ENCODE assay signal across 10 mouse cellular contexts in the genomic region with DNA sequence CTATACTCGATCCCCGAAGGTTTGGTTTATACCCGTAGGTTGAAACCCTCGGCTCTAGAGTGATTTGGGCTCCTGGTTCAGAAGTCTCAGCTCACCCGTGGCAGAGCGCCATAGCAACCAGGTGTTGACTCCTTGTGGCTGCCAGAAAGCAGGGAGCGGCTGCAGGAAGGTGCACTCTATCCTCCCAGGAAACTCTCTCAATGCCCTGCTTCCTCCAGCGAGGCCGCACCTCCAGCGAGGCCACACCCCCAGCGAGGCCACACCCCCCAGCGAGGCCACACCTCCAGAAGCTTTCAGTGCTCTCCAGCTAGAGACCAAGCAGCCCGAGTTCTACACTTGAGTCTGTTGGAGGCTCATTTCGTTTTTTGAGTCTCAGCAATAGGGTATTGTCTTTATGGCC. TPM values are rescaled to one million over a fixed set of nuclear protein-coding genes. Genes with fewer than 3 reads are reported as not detected.
DNase-seq lines count a peak whose midpoint lies in the region; ATAC-seq and TF ChIP-seq lines count a peak whose summit lies in the region.
"Had no signal": no experiment of that assay in that cellular context is flagged by ENCODE, and none has a peak within 500 bp of the region (broad histone marks: within the 10 kb centered on the region; RNA-seq: fewer than 3 reads in every experiment).

No protein-coding gene starts in this region.

- no peaks in the 10 kb centered on the region for H3K27me3 ChIP-seq in liver, adult 2 months (ENCODE audit: control insufficient read depth, insufficient read depth, low read length)
- peaks cover 65% of the 10 kb centered on the region for H3K27me3 ChIP-seq in hindbrain, embryonic 13.5 days
- H3K27me3 ChIP-seq: Patski had no signal

- ATAC-seq in granulocyte monocyte progenitor cell, adult 5-6 weeks (replicated peaks; ENCODE audit: poor library complexity, severe bottlenecking), result peak; percentile 60
- no peak for ATAC-seq in hindbrain, embryonic 13.5 days (ENCODE audit: low FRiP score)
- ATAC-seq: Patski had no signal

- H3K4me3 ChIP-seq in liver, adult 2 months (ENCODE audit: insufficient read depth, low read depth, low read length), result no peak overlapping the region
- no peak overlapping the region for H3K4me3 ChIP-seq in hindbrain, embryonic 13.5 days
- H3K4me3 ChIP-seq: heart, embryonic 13.5 days had no signal

- peaks cover under 1% of the 10 kb centered on the region; the same call in 1 of the 2 replicates for H3K36me3 ChIP-seq in liver, adult 2 months (ENCODE audit: control insufficient read depth, insufficient read depth, low read length)
- 0 out of 2 replicates have a peak, but pooled peaks cover 2% of the 10 kb centered on the region for H3K36me3 ChIP-seq in hindbrain, embryonic 13.5 days

- 42% methylated on average over 14 of the region's 14 CpGs for WGBS in liver, adult 2 months
- WGBS in hindbrain, embryonic 13.5 days, result 53% methylated on average over 14 of the region's 14 CpGs

- H3K4me2 ChIP-seq in hindbrain, embryonic 13.5 days, result no peak overlapping the region
- H3K4me2 ChIP-seq: heart, embryonic 13.5 days had no signal

- TF ChIP-seq POLR2A in liver, adult 2 months (IDR thresholded peaks at IDR 0.05; ENCODE audit: extremely low read depth, insufficient read depth, low read length), result no peak

- H3K4me1 ChIP-seq in liver, adult 2 months (ENCODE audit: control insufficient read depth, insufficient read depth, low read length), result peaks cover 11% of the 10 kb centered on the region
- peaks cover 26% of the 10 kb centered on the region for H3K4me1 ChIP-seq in hindbrain, embryonic 13.5 days (replicated peaks)

- peaks cover 12% of the 10 kb centered on the region; the same call in 1 of the 2 replicates for H3K79me2 ChIP-seq in liver, adult 2 months (ENCODE audit: control insufficient read depth, insufficient read depth, low read length)

- no peak overlapping the region for H3K27ac ChIP-seq in liver, adult 2 months (replicated peaks; ENCODE audit: insufficient read depth, low read depth, low read length)
- H3K27ac ChIP-seq in hindbrain, embryonic 13.5 days, result no peak overlapping the region
- H3K27ac ChIP-seq: heart, embryonic 13.5 days had no signal

- no peak for TF ChIP-seq CTCF in liver, adult 2 months (IDR thresholded peaks at IDR 0.05; ENCODE audit: low read depth, low read length)

- peak; percentile 34 to 36 for DNase-seq in frontal cortex, postnatal 10 days (ENCODE audit: low spot score in 2 of 2)
- no peak for DNase-seq in frontal cortex, postnatal 25 days (ENCODE audit: low spot score in 2 of 2)
- peak; percentile 53 for DNase-seq in adrenal gland, adult 8-10 months
- peak; percentile 65 for DNase-seq in liver, adult 2 months (ENCODE audit: extremely low read depth, low read depth, low spot score)
- DNase-seq in ovary, adult 18-20 months (ENCODE audit: low spot score), result peak; percentile 48
- DNase-seq in thymus, postnatal 36 days, result peak; percentile 78 to 79

- H3K9ac ChIP-seq in liver, adult 2 months (ENCODE audit: low read depth, low read length), result no peak overlapping the region
- no peak overlapping the region for H3K9ac ChIP-seq in hindbrain, embryonic 13.5 days
- H3K9ac ChIP-seq: heart, embryonic 13.5 days had no signal

- H3K9me3 ChIP-seq in hindbrain, embryonic 13.5 days, result no peaks in the 10 kb centered on the region
- H3K9me3 ChIP-seq: heart, embryonic 13.5 days had no signal

RNA-seq across cellular contexts. Expression of a gene that starts 3.3 kb away (rescaled TPM):
- 10 to 100 TPM in 1 of 4 experiments, 1 to 10 TPM in 3; 5.3 to 12.2 (median 7.7) TPM for total RNA-seq in adrenal gland, adult 8-10 months (2022)
- 72.3 and 86.7 TPM in 2 replicates for total RNA-seq in granulocyte monocyte progenitor cell, adult 5-6 weeks (2014; fragmentation: Nextera tagmentation)
- total RNA-seq in granulocyte monocyte progenitor cell, adult 5-6 weeks (2017), result 42.4 and 43.4 TPM in 2 replicates
- total RNA-seq in liver, adult 2 months (2014; rRNA removed), result 27.8 and 38.8 TPM in 2 replicates
- polyA plus RNA-seq in liver, adult 2 months (2012; rRNA removed), result 15.8 and 19.0 TPM in 2 replicates
- polyA plus RNA-seq in hindbrain, embryonic 13.5 days (2015; fragmentation: Nextera tagmentation; extraction: Ambion mirVana), result 16.0 and 18.3 TPM in 2 replicates

RNA-seq across cellular contexts. Expression of a gene that starts 10.4 kb away (rescaled TPM):
- total RNA-seq in adrenal gland, adult 8-10 months (2022), result under 1 TPM in 2 of 4 experiments, not detected in 2; 0.12 to 0.16 TPM
- total RNA-seq in granulocyte monocyte progenitor cell, adult 5-6 weeks (2014; fragmentation: Nextera tagmentation), result 1.1 TPM in 1 of 2 replicates, not detected in the other
- total RNA-seq in granulocyte monocyte progenitor cell, adult 5-6 weeks (2017), result 0.78 and 0.98 TPM in 2 replicates
- total RNA-seq in liver, adult 2 months (2014; rRNA removed), result 0.07 and 0.55 TPM in 2 replicates
- polyA plus RNA-seq in liver, adult 2 months (2012; rRNA removed), result 0.04 and 0.11 TPM in 2 replicates
- 0.25 and 0.49 TPM in 2 replicates for polyA plus RNA-seq in hindbrain, embryonic 13.5 days (2015; fragmentation: Nextera tagmentation; extraction: Ambion mirVana)

Comparison
In these comparisons a context has a peak if more than half of its experiments do, and no peak if none do; other contexts are left out.
1. DNase-seq: peak in frontal cortex, postnatal 10 days (2 of 2), adrenal gland, adult 8-10 months (single experiment), liver, adult 2 months (single experiment), ovary, adult 18-20 months (single experiment) and thymus, postnatal 36 days (2 of 2); none in frontal cortex, postnatal 25 days (0 of 2).